Mouse (Mus musculus): Measurements from ENCODE around the gene Zglp1.

- TF ChIP-seq CTCF (IDR thresholded peaks at IDR 0.05; ENCODE audit: low read depth, low read length) (no peak), POLR2A (IDR thresholded peaks at IDR 0.05; ENCODE audit: extremely low read depth, insufficient read depth, low read length) (no peak)
Measured at GRCm38 (mm10) chr9:21114190-21114589, 47.3 kb upstream of the Zglp1 start.
